Mouse (Mus musculus): ENCODE data around the gene Crb2.

DNA sequence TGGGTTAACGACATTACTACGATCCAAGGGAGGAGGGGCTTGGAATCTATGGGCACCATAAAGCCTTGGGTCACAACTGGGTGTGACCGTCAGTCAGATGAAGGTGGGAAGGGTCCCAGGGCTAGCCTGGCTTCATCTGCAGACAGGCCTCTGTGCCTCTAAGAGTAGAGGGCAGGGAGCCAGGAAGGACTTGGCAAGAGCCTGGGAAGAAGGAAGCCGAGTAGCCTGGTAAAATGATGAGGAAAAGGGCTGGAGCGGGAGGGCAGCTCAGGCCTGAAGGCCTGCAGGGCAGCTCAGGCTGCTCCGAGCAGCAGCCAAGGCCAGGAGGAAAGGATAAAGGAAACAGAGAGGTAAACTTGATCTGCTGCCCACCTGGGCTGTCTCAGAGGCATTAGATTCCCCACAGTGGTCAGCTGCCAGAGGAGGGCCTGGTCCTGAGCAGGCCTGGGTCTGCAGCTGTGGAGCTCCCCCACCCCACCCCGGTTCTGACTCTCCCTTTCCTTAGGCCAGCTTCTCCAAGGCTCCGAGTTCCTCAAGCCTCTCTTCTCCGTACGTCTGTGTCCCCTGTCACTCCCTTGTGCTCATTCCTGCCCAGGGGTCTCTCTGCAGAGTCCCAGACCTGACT lies 27.5 kb upstream of the Crb2 start:
- TF ChIP-seq ZNF384 (IDR thresholded peaks at IDR 0.05; ENCODE audit: low read depth, low read length) (no peak), MAFK (IDR thresholded peaks at IDR 0.05; ENCODE audit: insufficient read depth, low read depth, low read length) (no peak), HCFC1 (IDR thresholded peaks at IDR 0.05; ENCODE audit: borderline replicate concordance, insufficient read depth, low read length) (no peak), CHD2 (IDR thresholded peaks at IDR 0.05; ENCODE audit: low read depth, low read length) (no peak)
